Mouse (Mus musculus): ENCODE results near the gene Ostm1. TPM values are rescaled to one million over a fixed set of nuclear protein-coding genes. Genes with fewer than 3 reads are reported as not detected.

Ostm1 gene
- polyA plus RNA-seq, 1 experiment: 0.34 TPM

DNA sequence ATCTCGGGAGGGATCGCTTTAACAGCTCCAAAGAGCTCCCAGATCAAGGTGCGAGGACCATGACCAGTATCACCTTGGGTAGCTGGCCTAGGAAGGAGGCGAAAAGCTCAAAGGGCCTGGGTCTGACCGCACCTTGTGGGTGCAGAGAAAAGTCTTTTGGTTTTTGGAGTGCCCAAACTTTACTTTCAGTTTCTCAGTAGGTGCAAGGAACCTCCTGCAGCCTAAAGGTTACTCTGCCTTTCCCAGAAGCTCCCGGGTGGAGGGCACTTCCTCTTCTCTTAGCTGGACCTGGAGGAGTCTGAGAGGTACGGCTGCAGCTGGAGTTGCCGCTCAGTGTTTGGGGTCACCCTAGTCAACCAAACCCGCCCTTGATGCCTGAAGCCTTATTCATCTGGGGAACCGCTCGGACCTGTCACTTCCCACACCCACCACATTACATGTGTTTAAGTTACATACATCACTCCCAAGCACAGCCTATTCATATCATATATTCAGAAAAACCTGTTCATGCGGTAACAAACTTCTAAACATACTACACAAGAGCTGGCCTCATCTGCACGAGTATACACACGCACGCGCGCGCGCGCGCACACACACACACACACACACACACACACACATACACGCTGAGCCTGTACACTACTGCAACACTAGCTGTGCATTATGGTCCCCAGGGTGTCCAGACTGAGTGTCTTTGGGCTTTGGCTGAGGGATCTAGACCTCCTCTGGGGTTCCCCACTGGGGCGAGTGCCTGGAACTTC is 49.9 kb downstream of the Ostm1 start:
- Histone ChIP-seq H3K4me3 (replicated peaks) (peak overlapping the region; percentile 37), H3K27me3 (ENCODE audit: control insufficient read depth) (peaks cover 99% of the 10 kb centered on the region), H3K9me3 (ENCODE audit: control insufficient read depth, low read length) (peaks cover 18% of the 10 kb centered on the region), H3K4me1 (ENCODE audit: control insufficient read depth) (peaks cover 15% of the 10 kb centered on the region), H3K36me3 (ENCODE audit: control insufficient read depth) (no peaks in the 10 kb centered on the region)
- TF ChIP-seq GATA1 (IDR thresholded peaks at IDR 0.05; ENCODE audit: low read length) (no peak), TAL1 (IDR thresholded peaks at IDR 0.05; ENCODE audit: low read length) (no peak)

DNA sequence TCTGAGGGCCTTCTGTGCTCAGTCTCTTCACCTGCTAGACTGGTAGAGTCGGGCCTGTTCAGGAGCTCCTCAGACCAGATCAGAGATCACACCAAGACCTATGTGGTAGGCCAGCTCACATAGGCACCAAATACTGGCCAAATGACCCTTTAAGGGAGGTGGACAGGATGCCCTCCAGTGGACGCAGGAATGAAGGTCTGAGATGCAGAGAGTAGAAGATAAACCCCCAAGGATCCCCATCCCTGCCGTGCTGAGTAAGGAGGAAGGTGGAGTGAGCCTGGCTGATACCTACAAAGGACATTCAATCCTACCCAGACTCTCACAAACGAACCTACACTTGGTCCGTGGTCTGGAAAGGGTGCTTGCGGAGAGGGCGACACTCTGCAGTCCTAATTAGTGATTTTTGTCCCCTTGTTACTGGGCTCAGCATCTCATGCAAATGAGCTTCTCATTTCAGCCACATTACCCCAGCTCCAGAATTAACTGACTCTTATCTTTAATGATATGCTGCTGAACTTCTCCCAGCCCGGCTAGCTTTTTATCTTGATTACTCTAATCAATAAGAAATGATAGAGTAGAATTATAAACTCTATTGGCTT is 50.6 kb downstream of the Ostm1 start:
- TF ChIP-seq TAL1 (IDR thresholded peaks at IDR 0.05; ENCODE audit: low read length): no peak
- TF ChIP-seq GATA1 (IDR thresholded peaks at IDR 0.05; ENCODE audit: low read length): no peak
- no peaks in the 10 kb centered on the region for H3K36me3 ChIP-seq (ENCODE audit: control insufficient read depth)
- peaks cover 12% of the 10 kb centered on the region for H3K4me1 ChIP-seq (ENCODE audit: control insufficient read depth)
- H3K27me3 ChIP-seq (ENCODE audit: control insufficient read depth): peaks cover 96% of the 10 kb centered on the region
- peaks cover 18% of the 10 kb centered on the region for H3K9me3 ChIP-seq (ENCODE audit: control insufficient read depth, low read length)
- H3K4me3 ChIP-seq (replicated peaks): no peak overlapping the region

DNA sequence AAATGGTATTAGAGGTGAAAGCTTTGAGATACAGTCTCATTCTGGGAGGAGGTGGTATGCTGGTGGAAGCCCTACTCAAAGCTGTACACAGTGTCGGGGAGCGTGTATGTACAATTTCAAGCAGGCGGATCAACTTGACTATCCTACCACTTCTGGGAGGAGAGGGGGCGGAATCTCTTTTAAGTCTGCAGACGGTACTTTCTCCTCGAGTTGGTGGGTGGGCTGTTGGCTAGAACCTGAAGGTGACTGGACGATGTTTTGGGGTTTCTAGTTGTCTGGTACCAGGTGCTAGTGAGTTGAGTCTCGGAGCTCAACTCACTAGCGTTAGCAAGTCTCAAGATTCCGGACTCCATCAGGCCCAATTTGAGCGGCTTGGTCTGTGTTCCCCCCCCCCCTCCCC is 51.4 kb downstream of the Ostm1 start:
- Histone ChIP-seq H3K4me1 (ENCODE audit: control insufficient read depth) (peaks cover 14% of the 10 kb centered on the region), H3K36me3 (ENCODE audit: control insufficient read depth) (no peaks in the 10 kb centered on the region), H3K9me3 (ENCODE audit: control insufficient read depth, low read length) (peaks cover 18% of the 10 kb centered on the region), H3K4me3 (replicated peaks) (no peak overlapping the region), H3K27me3 (ENCODE audit: control insufficient read depth) (peaks cover 92% of the 10 kb centered on the region)
- no peak for TF ChIP-seq GATA1 (IDR thresholded peaks at IDR 0.05; ENCODE audit: low read length)
- no peak for TF ChIP-seq TAL1 (IDR thresholded peaks at IDR 0.05; ENCODE audit: low read length)

DNA sequence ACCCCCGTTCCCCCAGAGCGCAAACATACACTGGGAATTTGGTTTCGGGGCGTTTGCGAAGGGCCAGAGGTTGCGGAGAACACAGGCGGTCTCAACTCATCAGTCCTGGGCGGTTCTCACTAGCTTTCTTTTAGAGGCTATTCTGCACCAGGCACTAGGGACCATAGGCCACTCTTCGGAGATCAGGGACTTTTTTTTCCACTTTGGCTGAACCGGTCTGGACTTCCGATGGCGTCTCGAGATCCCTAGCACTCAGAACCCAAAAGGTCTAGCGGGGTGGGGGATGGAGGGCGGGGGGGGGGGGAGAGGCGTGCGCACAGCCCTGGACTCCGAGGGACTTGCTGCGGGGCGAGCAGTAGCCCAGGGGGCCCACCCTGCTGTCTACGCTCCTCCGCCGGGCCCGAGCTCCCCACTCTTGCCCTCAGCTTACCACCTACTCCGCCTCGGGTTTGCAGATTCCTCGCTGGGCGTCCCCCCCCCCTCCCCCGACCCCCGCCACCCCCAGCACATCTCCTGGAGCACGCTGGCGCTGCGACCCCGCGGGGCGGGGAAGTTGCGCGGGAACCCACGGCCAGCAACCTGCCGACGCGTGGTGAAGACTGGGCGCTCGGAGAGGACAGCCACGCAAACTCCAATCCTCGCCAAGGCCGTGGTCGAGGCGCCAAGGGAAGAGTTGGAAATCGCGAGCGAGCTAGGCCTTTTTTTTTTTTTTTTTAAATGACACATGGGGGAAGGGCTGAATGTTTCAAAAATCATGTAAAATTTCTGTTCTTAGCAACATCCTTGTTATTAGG is 52.1 kb downstream of the Ostm1 start:
- peaks cover 84% of the 10 kb centered on the region for H3K27me3 ChIP-seq (ENCODE audit: control insufficient read depth)
- TF ChIP-seq TAL1 (IDR thresholded peaks at IDR 0.05; ENCODE audit: low read length): no peak
- no peak for TF ChIP-seq GATA1 (IDR thresholded peaks at IDR 0.05; ENCODE audit: low read length)
- H3K4me3 ChIP-seq (replicated peaks): no peak overlapping the region
- H3K36me3 ChIP-seq (ENCODE audit: control insufficient read depth): no peaks in the 10 kb centered on the region
- peaks cover 18% of the 10 kb centered on the region for H3K9me3 ChIP-seq (ENCODE audit: control insufficient read depth, low read length)
- H3K4me1 ChIP-seq (ENCODE audit: control insufficient read depth): peaks cover 14% of the 10 kb centered on the region

DNA sequence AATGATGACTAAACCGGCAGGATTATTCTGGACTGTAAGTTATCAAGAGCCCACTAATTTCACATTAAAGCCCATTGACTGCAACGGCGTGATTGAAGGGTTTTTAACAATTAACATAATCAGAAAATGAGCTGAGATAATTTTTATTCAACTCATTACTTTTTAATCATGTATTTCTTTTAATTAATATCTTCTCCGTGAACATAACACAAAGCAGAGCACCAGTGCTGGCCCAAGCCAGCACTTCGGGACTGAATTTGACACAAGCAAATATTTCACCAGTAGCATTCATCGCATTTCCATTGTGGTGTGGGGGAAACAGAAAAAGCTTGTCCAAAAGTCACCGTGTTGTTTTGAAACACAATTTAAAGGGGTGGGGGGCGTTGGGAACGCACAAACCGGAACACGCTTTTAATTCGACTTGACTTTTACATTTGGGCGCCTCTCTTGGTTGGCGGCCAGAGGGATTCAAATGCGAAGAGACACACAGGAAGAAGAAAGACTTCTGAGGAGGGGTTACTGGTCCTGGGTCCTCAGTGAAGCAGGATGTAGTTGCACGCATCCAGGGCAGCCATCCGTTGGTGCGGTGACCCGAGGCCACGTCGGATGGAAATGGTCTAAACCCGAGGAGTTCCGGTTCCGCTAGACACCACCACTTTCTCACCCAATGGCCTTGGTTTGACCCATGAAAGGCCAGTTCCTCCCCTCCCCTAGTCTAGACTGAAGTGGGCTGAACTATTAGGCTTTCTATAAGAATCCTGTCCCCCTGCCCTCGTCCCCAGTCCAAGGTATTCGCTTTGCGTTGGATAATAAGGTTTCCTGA is 52.9 kb downstream of the Ostm1 start:
- TF ChIP-seq TAL1 (IDR thresholded peaks at IDR 0.05; ENCODE audit: low read length) (no peak), GATA1 (IDR thresholded peaks at IDR 0.05; ENCODE audit: low read length) (no peak)
- peaks cover 18% of the 10 kb centered on the region for H3K9me3 ChIP-seq (ENCODE audit: control insufficient read depth, low read length)
- peaks cover 76% of the 10 kb centered on the region for H3K27me3 ChIP-seq (ENCODE audit: control insufficient read depth)
- H3K4me3 ChIP-seq (replicated peaks): no peak overlapping the region
- H3K4me1 ChIP-seq (ENCODE audit: control insufficient read depth): peaks cover 14% of the 10 kb centered on the region
- no peaks in the 10 kb centered on the region for H3K36me3 ChIP-seq (ENCODE audit: control insufficient read depth)

DNA sequence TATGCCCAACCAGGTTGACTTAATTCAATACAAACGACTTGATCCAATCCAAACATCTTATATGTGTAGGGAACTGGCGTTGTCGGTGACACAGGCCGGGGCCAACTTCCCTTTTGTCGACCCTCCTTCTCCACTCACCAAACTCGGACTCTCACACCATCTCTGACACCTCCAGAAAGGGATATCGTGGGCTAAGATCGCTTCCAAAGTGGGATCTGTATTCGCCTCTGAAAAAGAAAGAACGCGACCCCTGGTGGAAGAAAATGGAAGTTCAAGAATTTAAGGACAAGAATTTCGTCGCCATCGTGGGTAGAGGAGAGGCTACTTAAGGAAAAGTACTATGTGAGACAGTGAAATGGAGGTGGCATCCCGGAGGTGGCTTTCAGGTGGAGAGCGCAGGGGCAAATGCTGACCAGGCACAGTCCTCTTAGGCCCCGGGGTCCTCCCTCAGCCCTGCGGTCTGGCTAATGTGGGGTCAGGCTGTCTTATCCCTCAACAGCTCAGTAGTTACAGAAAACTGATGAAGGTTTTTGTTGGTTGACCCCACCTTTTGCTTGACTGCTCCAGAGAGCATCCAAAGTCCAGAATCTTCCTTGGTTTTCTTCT is 53.7 kb downstream of the Ostm1 start:
- TF ChIP-seq TAL1 (IDR thresholded peaks at IDR 0.05; ENCODE audit: low read length) (no peak), GATA1 (IDR thresholded peaks at IDR 0.05; ENCODE audit: low read length) (no peak)
- no peak overlapping the region for H3K4me3 ChIP-seq (replicated peaks)
- peaks cover 14% of the 10 kb centered on the region for H3K4me1 ChIP-seq (ENCODE audit: control insufficient read depth)
- no peaks in the 10 kb centered on the region for H3K36me3 ChIP-seq (ENCODE audit: control insufficient read depth)
- H3K9me3 ChIP-seq (ENCODE audit: control insufficient read depth, low read length): peaks cover 14% of the 10 kb centered on the region
- H3K27me3 ChIP-seq (ENCODE audit: control insufficient read depth): peaks cover 69% of the 10 kb centered on the region

DNA sequence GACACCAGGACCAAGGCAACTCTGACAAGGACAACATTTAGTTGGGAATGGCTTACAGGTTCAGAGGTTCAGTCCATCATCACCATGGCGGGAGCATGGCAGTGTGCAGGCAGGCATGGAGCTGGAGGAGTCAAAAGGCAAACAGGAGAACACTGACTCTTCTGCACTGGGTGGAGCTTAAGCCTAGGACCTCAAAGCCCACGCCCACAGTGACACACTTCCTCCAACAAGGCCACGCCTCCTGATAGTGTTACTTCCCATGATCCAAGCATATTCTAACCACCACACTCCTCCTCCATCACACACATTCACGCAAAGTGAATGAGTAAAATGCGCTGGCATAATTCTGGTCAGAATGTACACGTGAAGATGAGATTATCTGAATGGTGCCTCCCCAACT is 56.2 kb downstream of the Ostm1 start:
- peaks cover 4% of the 10 kb centered on the region for H3K9me3 ChIP-seq (ENCODE audit: control insufficient read depth, low read length)
- TF ChIP-seq TAL1 (IDR thresholded peaks at IDR 0.05; ENCODE audit: low read length) (no peak), GATA1 (IDR thresholded peaks at IDR 0.05; ENCODE audit: low read length) (no peak)
- H3K36me3 ChIP-seq (ENCODE audit: control insufficient read depth): no peaks in the 10 kb centered on the region
- no peak overlapping the region for H3K4me3 ChIP-seq (replicated peaks)
- peaks cover 8% of the 10 kb centered on the region for H3K4me1 ChIP-seq (ENCODE audit: control insufficient read depth)
- H3K27me3 ChIP-seq (ENCODE audit: control insufficient read depth): peaks cover 43% of the 10 kb centered on the region

DNA sequence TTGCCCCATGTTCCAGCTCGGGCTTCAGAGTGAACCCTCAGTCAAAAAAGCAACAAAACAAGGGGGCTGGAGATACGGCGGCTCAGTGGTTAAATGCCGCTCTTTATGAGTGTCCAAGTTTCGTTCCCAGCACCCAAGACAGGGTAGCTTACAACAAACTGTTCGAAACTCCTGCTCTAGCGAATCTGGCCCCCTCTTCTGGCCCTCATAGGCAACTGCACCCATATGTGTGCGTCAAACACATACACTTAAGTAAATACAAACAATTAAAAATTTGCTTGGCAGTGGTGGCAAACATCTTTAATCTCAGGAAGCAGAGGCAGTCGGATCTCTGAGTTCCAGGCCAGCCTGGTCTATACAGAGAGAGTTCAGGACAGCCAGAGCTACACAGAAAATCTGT is 60.0 kb downstream of the Ostm1 start:
- no peak for TF ChIP-seq TAL1 (IDR thresholded peaks at IDR 0.05; ENCODE audit: low read length)
- TF ChIP-seq GATA1 (IDR thresholded peaks at IDR 0.05; ENCODE audit: low read length): no peak
- Histone ChIP-seq H3K36me3 (ENCODE audit: control insufficient read depth) (no peaks in the 10 kb centered on the region), H3K27me3 (ENCODE audit: control insufficient read depth) (peaks cover 7% of the 10 kb centered on the region), H3K4me1 (ENCODE audit: control insufficient read depth) (peaks cover 2% of the 10 kb centered on the region; the same call in 1 of the 2 replicates), H3K4me3 (replicated peaks) (no peak overlapping the region), H3K9me3 (ENCODE audit: control insufficient read depth, low read length) (no peaks in the 10 kb centered on the region)
